In the genomic region with DNA sequence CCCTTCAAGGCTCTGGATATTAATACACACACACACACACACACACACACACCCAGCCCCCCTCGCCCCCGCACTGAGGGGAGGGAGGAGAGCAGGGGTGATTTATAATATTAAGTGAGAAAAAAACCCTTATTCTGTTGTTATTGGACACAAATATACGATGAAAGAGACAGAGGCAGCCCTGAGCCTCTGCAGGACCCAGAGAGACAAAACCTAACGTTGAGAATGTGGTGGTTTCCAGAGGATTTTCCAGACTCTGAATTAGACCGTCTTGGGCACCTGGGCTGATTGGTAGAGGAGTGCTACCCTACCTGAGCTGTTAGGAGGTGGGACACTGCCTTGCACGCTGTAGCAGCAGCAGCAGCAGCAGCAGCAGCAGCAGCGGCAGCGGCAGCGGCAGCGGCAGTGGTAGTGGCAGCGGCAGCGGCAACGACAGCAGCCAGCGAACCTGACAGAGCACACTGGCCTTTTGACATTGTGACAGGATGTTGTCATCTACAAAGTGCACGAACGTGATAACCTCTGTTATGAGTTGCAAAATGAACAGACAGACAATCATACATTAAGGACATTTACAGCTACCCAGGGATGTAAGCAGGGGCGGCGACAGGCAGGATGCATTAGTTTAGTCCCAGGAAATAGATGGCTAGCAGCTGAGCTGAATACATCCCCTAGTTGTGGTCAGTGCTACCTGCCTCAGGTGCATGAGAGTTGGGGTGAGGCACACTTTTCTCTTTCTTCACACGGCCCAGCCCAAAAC, we compare ENCODE assay signal across 19 mouse cellular contexts. TPM values are rescaled to one million over a fixed set of nuclear protein-coding genes. Genes with fewer than 3 reads are reported as not detected.
A peak's percentile ranks its signal among the peaks of the same experiment; 100 is the strongest.
DNase-seq lines count a peak whose midpoint lies in the region; ATAC-seq and TF ChIP-seq lines count a peak whose summit lies in the region.
"Had no signal": no experiment of that assay in that cellular context is flagged by ENCODE, and none has a peak within 500 bp of the region (broad histone marks: within the 10 kb centered on the region; RNA-seq: fewer than 3 reads in every experiment).

No protein-coding gene starts in this region.

- intact Hi-C loops in left cerebral cortex, postnatal 4 days (cut with DNase I) = no loop called here

- H3K27me3 ChIP-seq in heart, embryonic 11.5 days (ENCODE audit: control insufficient read depth, insufficient read depth, low read length) = peaks cover 48% of the 10 kb centered on the region
- peaks cover 26% of the 10 kb centered on the region for H3K27me3 ChIP-seq in spleen, adult 2 months (ENCODE audit: control insufficient read depth, insufficient read depth, low read length)
- H3K27me3 ChIP-seq in heart, embryonic 15.5 days = peaks cover 58% of the 10 kb centered on the region
- H3K27me3 ChIP-seq: CH12.LX had no signal

- no peak for DNase-seq in heart, adult 8-10 months (ENCODE audit: low spot score)
- DNase-seq in spleen, adult 2 months (ENCODE audit: low read depth in 1 of 2, low spot score in 2 of 2) = no peak
- DNase-seq in spleen, postnatal 14 days (ENCODE audit: low spot score in 2 of 2) = no peak
- no peak for DNase-seq in cerebellum, adult 9-10 months
- DNase-seq in left cerebral cortex, postnatal 4 days = no peak
- DNase-seq: cerebellum, adult 11 months; thymus, adult 18-20 months had no signal

- H3K4me1 ChIP-seq in heart, embryonic 11.5 days (ENCODE audit: control insufficient read depth, insufficient read depth, low read length) = no peaks in the 10 kb centered on the region
- H3K4me1 ChIP-seq in spleen, adult 2 months (ENCODE audit: control insufficient read depth, insufficient read depth, insufficient read length) = peaks cover 2% of the 10 kb centered on the region; the same call in 1 of the 2 replicates
- peaks cover 18% of the 10 kb centered on the region for H3K4me1 ChIP-seq in heart, embryonic 15.5 days (replicated peaks)

- H3K27ac ChIP-seq in heart, embryonic 11.5 days (ENCODE audit: low read depth, low read length) = peak overlapping the region; percentile 95
- H3K27ac ChIP-seq in spleen, adult 2 months (ENCODE audit: insufficient read depth, low read length) = no peak overlapping the region; the same call in 1 of the 2 replicates
- H3K27ac ChIP-seq in heart, embryonic 15.5 days = peak overlapping the region; percentile 93
- H3K27ac ChIP-seq: hindbrain, postnatal 0 days; kidney, embryonic 15.5 days; midbrain, embryonic 13.5 days; neural tube, embryonic 12.5 days had no signal

- peak overlapping the region; percentile 77 for H3K4me3 ChIP-seq in heart, embryonic 11.5 days (ENCODE audit: low read depth, low read length)
- peak overlapping the region; percentile 14; the same call in 1 of the 2 replicates for H3K4me3 ChIP-seq in spleen, adult 2 months (ENCODE audit: extremely low read depth, insufficient read depth, insufficient read length)
- peak overlapping the region; percentile 73 for H3K4me3 ChIP-seq in heart, embryonic 15.5 days
- H3K4me3 ChIP-seq: kidney, embryonic 15.5 days; midbrain, embryonic 13.5 days; neural tube, embryonic 12.5 days had no signal

- 7% methylated on average over 19 of the region's 19 CpGs for WGBS in heart, embryonic 11.5 days (ENCODE audit: insufficient replicate concordance)
- 8% methylated on average over 19 of the region's 19 CpGs for WGBS in spleen, adult 2 months
- WGBS in heart, embryonic 15.5 days = 8% methylated on average over 19 of the region's 19 CpGs

- H3K36me3 ChIP-seq in heart, embryonic 11.5 days (ENCODE audit: control insufficient read depth, insufficient read depth, low read length) = peaks cover 7% of the 10 kb centered on the region; the same call in 1 of the 2 replicates
- no peaks in the 10 kb centered on the region for H3K36me3 ChIP-seq in spleen, adult 2 months (ENCODE audit: control insufficient read depth, insufficient read depth, low read length)
- peaks cover 12% of the 10 kb centered on the region; the same call in 1 of the 2 replicates for H3K36me3 ChIP-seq in heart, embryonic 15.5 days
- H3K36me3 ChIP-seq: kidney, embryonic 15.5 days; midbrain, embryonic 13.5 days; neural tube, embryonic 12.5 days had no signal

- no peaks in the 10 kb centered on the region; the same call in 1 of the 2 replicates for H3K9me3 ChIP-seq in heart, embryonic 11.5 days (replicated peaks; ENCODE audit: control insufficient read depth, low read length)
- no peaks in the 10 kb centered on the region for H3K9me3 ChIP-seq in heart, embryonic 15.5 days (replicated peaks)
- H3K9me3 ChIP-seq: kidney, embryonic 15.5 days; midbrain, embryonic 13.5 days; neural tube, embryonic 12.5 days had no signal

- no peak for ATAC-seq in heart, embryonic 11.5 days (replicated peaks; ENCODE audit: insufficient number of reproducible peaks, low FRiP score, low TSS enrichment)
- no peak for ATAC-seq in heart, embryonic 15.5 days (replicated peaks; ENCODE audit: insufficient number of reproducible peaks, insufficient read depth, low FRiP score, low read depth)
- ATAC-seq: hindbrain, postnatal 0 days; lung, postnatal 0 days; midbrain, embryonic 13.5 days had no signal

- peak overlapping the region; percentile 99 for H3K9ac ChIP-seq in heart, embryonic 11.5 days (ENCODE audit: low read depth, low read length)
- H3K9ac ChIP-seq in heart, embryonic 15.5 days = peak overlapping the region; percentile 88
- H3K9ac ChIP-seq: kidney, embryonic 15.5 days; midbrain, embryonic 13.5 days; neural tube, embryonic 12.5 days had no signal

- TF ChIP-seq CTCF in spleen, adult 2 months (IDR thresholded peaks at IDR 0.05; ENCODE audit: extremely low read depth, insufficient read depth, insufficient read length, insufficient replicate concordance) = no peak

- TF ChIP-seq POLR2A in spleen, adult 2 months (IDR thresholded peaks at IDR 0.05; ENCODE audit: low read depth, low read length) = no peak

- peak overlapping the region; percentile 64 for H3K4me2 ChIP-seq in heart, embryonic 11.5 days
- peak overlapping the region; percentile 64 for H3K4me2 ChIP-seq in heart, embryonic 15.5 days
- H3K4me2 ChIP-seq: kidney, embryonic 15.5 days; liver, embryonic 11.5 days; midbrain, embryonic 13.5 days; neural tube, embryonic 12.5 days had no signal

RNA-seq across cellular contexts. Expression of a gene that starts 7.8 kb away (rescaled TPM):
- polyA plus RNA-seq in heart, embryonic 11.5 days (2014; fragmentation: Nextera tagmentation; extraction: Ambion mirVana) = 157 and 159 TPM in 2 replicates
- 10 to 100 TPM; 75.8 to 81.5 (median 79.7) TPM for total RNA-seq in heart, adult 8-10 months (2022)
- 19.8 and 34.6 TPM in 2 replicates for polyA plus RNA-seq in spleen, adult 2 months (2012; rRNA removed)
- polyA plus RNA-seq in heart, embryonic 15.5 days (2015; fragmentation: Nextera tagmentation; extraction: Ambion mirVana) = 131 and 147 TPM in 2 replicates
- total RNA-seq in left cerebral cortex, postnatal 4 days (2021) = not detected
- total RNA-seq: CH12.LX; hindbrain, postnatal 0 days; layer of hippocampus, adult 8-10 months had no signal
- polyA plus RNA-seq: cortical plate, adult 2 months; gonadal fat pad, adult 2 months; hindbrain, postnatal 0 days; kidney, embryonic 15.5 days; midbrain, embryonic 13.5 days; neural tube, embryonic 12.5 days had no signal

RNA-seq across cellular contexts. Expression of a gene that starts 56.1 kb away (rescaled TPM):
- 48.7 and 58.5 TPM in 2 replicates for polyA plus RNA-seq in heart, embryonic 11.5 days (2014; fragmentation: Nextera tagmentation; extraction: Ambion mirVana)
- 10 to 100 TPM; 25.0 to 32.1 (median 29.9) TPM for total RNA-seq in heart, adult 8-10 months (2022)
- 16.6 and 17.2 TPM in 2 replicates for polyA plus RNA-seq in spleen, adult 2 months (2012; rRNA removed)
- polyA plus RNA-seq in heart, embryonic 15.5 days (2015; fragmentation: Nextera tagmentation; extraction: Ambion mirVana) = 51.6 and 53.3 TPM in 2 replicates
- total RNA-seq in left cerebral cortex, postnatal 4 days (2021) = 10 to 100 TPM; 39.1 to 42.9 TPM

Comparison
In these comparisons a context has a peak if more than half of its experiments do, and no peak if none do; other contexts are left out.
1. H3K4me3 ChIP-seq: peak in every context shown above with its lines; median percentile 77 in heart, embryonic 11.5 days; 73 in heart, embryonic 15.5 days; 14 in spleen, adult 2 months.